Mouse (Mus musculus): Measurements from ENCODE around the gene Mapkapk2.
"Not testable (repeated sequence)": the region's sequence is repeated elsewhere in the genome, so short reads cannot be mapped to it uniquely, and the experiment has no call there.

Mapkapk2 gene

GRCm38 (mm10) chr1:131048946-131049345 lies 48.7 kb downstream of the Mapkapk2 start:
- no peak for DNase-seq (ENCODE audit: low spot score)

GRCm38 (mm10) chr1:131048121-131048863 lies 49.3 kb downstream of the Mapkapk2 start:
- DNase-seq (ENCODE audit: low spot score), result no peak

DNA sequence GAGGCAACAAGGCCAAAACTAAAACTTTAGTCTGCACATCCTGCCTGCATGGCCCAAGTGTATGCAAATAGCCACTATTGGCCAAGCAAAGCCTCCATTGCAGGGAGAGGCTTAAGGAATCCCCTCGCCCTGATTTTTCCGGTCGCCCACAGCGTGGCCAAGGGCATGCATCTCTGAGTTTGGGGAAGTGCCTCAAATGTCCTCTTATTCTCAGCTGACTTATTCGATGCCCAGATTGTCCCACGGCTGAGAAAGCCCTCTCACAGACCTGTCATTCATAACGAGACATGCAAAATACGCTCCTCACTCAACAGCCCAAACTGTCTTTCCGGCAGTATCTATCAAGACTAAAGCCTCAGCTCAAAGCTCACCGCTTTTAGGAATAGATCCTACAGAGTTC lies 51.0 kb downstream of the Mapkapk2 start:
- DNase-seq (ENCODE audit: low spot score), result no peak

DNA sequence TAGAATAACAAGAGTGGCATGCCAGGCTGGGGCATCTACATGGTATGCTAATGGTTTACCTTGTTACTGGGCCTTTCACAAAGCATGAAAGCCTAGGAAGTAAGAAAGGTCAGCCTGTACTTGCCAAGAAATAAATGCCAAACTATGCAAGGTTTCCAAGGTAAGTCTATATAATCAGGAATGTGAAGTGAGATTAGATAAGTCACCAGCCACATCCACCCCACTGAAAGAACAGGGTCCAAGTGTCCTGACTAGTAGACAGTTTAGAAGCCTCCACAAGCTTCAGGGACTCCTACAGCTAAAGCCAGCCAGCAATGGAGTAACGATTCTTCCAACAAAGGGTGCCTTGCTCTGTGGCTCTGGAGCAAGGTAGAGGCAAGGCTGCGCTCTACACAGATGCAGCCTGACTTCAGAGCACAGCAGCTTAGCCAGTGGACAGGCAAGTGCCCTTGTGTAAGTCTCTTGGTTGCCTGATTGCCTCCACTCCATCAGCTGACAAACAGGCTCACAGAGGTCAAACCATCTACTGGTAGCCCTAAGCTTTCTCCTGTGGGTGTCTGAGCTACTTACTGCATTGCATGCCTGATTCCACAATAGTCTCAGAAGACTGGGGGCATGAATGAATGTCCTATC lies 51.8 kb downstream of the Mapkapk2 start:
- DNase-seq (ENCODE audit: low spot score), result no peak

DNA sequence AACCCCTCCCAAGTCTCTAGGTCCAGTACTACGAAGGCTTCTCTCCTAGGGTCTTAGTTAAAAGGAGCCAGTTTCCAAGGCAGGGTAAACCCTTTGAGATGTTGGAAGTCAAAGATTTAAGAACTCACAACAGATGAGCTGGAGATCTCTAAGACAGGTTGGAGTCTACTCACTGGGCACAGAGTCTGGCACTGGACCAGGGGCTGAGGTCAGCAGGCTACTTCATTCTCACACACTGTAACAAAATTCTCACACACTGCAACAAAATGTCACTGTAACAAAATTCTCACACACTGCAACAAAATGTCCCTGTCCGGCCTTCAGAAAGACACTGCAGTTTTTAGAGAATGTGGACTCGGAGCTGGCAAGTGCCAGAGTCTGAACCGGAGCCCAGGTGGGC lies 54.0 kb downstream of the Mapkapk2 start:
- DNase-seq (ENCODE audit: low spot score), result no peak

DNA sequence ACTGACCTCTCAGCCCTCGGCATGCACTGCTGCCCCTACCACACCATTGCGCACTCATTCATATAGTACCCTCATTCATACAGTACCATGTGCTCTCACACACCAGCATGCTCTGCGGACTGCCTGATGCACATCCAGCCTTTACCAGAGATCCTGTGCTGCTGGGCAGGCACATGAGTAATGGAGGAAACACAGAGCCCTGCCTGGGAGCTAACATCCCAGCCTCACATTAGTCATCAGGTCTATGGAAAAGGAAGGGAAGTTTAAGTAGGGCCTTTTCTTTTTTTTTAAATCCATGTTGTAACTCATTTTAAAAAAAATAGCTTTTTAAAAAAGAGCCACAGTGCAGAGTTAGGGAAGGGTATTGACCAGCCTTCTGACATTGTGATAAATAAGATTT lies 54.9 kb downstream of the Mapkapk2 start:
- DNase-seq (ENCODE audit: low spot score), result no peak

GRCm38 (mm10) chr1:131042263-131042662 lies 55.4 kb downstream of the Mapkapk2 start:
- no peak for DNase-seq (ENCODE audit: low spot score)

- DNase-seq (ENCODE audit: low spot score), result no peak
Observed at GRCm38 (mm10) chr1:131039479-131039878, 58.1 kb downstream of the Mapkapk2 start.

DNA sequence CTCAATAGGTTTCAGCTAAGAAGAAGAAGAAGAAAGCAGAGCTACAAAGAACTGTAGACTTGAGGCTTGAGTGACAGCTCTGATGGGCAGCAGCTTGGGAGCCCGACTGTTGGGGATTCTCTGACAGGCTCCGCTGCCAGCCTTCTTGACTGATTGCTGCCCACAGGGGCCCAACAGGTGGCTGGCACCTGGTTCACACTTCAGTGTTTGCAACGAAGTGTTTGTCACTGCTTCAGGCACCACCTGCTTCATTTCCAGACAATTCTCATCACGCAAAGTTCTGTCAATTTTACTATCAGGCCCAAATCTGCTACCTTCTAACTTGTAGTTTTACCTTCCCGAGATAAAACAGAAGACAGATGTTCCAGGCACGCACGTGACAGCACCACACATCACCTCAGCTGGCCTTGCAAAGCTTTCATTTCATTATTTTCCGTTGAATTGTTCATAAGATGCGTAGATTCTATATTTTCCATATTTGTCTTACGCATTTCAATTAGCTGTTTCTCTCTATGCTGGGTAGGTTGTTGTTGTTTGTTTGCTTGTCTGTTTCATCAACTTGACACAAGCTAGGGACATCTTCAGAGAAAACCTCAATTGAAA lies 59.1 kb downstream of the Mapkapk2 start:
- DNase-seq (ENCODE audit: low spot score), result no peak

DNA sequence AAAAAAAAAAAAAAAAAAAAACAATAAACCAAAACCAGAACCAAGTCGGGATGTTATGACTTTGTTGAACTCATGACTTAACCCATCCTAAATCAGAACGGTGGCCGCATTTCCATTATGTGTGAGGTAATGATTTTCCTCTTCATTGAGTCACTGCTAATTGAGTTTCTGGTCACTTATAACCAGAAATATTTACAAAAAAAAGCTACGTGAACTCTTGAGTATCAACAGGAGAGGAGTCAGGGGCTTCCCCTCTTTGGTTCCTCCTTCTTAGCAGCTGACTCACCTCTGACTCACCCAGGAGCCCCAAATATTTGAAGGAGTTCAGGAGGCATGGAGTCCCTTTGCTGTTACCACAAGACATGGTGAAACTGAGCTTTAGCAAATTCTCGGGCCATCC lies 59.6 kb downstream of the Mapkapk2 start:
- DNase-seq (ENCODE audit: low spot score), result no peak

DNA sequence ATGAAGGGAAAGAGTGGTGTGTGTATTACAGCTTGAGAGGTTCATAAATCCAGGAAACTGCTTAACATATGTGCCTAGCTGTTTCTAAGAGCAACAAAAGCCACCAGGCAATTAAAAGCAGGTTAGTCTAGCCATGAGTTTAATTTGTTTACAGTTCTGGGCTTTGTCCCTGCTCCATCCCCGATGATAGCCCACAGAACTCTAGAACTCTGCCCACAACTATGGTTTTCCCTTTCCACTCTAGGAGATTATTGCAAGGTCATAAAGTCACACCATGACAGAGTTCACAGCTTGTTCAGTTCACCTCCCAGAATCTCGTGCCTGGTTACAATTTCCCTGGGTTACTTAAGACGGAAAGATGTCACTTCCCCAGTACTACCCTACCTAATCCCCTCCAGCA lies 66.4 kb downstream of the Mapkapk2 start:
- no peak for DNase-seq (ENCODE audit: low spot score)

DNA sequence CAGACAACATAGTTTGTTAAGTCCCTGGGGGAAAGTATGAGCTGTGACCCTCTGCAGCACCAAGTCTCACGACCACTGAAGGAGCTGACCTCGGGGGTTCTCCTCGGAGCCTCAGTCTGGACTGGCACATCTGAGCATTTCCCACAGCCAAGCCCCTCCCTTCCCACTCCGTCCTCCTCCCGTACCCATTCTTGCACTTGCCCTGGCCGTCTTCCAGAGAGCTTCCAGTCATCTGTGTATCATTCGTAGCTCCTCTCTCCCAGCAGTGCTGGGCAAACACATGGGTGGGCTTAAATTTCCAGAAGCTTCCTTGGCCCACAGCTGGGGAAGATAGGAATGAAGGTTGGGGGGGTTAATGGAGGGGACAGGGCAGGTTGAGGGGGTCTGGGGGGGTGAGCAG lies 67.4 kb downstream of the Mapkapk2 start:
- DNase-seq (ENCODE audit: low spot score), result no peak

DNA sequence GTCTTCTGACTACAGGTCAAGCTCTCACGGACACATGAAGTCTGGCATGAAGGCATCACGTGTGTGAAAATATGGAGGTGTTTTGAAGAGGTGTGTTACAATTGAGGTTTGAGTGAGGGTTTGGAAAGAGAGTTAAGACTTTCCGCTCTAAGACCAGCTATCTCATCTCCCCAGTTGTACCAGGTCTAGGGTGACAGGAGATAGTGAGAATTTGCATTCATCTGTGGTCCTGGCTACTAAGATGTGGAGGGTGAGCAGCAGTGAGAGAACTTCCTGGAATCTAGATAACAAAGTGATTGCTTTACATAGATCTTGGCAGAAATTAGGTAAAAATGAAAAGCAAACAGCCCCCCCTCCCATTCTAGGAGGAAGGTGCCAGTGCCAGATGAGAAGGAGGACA lies 68.4 kb downstream of the Mapkapk2 start:
- DNase-seq (ENCODE audit: low spot score), result no peak

GRCm38 (mm10) chr1:131025843-131026190 lies 71.8 kb downstream of the Mapkapk2 start:
- DNase-seq (ENCODE audit: low spot score), result no peak

DNA sequence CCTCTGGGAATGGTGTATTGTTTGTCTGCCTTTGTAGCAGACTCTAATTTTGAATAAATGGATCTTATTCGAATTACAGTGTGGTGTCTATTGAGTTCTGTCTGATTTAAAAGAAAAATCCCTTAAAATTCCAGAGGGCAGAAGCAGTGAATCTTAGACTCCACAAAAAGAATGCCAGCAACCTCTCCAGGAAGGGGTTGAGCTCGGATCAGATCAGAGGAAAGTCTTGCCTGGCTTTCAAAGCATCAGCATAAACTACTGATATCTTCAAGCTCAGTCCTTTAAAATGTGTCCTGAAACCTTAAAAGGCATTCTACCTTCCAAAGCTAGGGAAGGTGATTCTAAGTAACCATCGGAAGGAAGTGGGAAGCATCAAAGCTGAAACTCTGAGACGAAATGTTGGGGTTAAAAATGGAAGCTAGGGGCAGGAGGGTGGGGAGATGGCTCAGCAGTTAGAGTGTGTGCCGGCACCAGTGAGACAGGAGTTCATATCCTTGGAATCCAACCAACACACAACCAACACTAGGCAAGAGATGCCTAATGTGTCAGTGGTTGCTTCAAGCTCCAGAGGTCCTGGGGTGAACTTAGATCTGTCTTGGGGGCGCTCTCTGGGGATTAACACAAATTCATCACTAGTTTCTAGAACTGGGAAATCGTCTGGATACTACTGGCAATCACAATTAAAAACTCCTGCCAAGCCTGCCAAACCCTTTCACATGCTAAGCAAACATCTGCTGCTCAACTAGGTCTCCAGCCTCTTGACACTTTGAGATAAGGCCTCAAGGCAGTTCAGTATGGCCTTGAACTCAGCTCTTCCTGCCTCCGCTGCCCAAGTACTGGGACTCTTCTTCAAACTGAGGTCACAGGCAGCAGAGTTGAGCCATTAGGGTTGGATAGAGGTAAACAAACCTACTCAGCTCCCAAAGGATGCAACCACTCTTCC lies 72.5 kb downstream of the Mapkapk2 start:
- no peak for DNase-seq (ENCODE audit: low spot score)

GRCm38 (mm10) chr1:131023250-131023858 lies 74.3 kb downstream of the Mapkapk2 start:
- DNase-seq (ENCODE audit: low spot score), result not testable (repeated sequence)

- DNase-seq (ENCODE audit: low spot score), result no peak
Observed at GRCm38 (mm10) chr1:131022591-131023249, 74.9 kb downstream of the Mapkapk2 start.

- DNase-seq (ENCODE audit: low spot score), result no peak
Observed at GRCm38 (mm10) chr1:131021900-131022590, 75.6 kb downstream of the Mapkapk2 start.

- no peak for DNase-seq (ENCODE audit: low spot score)
Observed at GRCm38 (mm10) chr1:131021438-131021837, 76.2 kb downstream of the Mapkapk2 start.

- DNase-seq (ENCODE audit: low spot score), result no peak
Observed at GRCm38 (mm10) chr1:131020425-131021310, 77.0 kb downstream of the Mapkapk2 start.
